Mouse (Mus musculus): ENCODE measurements at regions not wholly inside any gene's neighbourhood (a gene's known extent, or its start where the extent isn't known, plus 50 kb on each side); places are given as distances from the start of the nearest gene placed in this dataset.
"Not testable (repeated sequence)": the region's sequence is repeated elsewhere in the genome, so short reads cannot be mapped to it uniquely, and the experiment has no call there.

DNA sequence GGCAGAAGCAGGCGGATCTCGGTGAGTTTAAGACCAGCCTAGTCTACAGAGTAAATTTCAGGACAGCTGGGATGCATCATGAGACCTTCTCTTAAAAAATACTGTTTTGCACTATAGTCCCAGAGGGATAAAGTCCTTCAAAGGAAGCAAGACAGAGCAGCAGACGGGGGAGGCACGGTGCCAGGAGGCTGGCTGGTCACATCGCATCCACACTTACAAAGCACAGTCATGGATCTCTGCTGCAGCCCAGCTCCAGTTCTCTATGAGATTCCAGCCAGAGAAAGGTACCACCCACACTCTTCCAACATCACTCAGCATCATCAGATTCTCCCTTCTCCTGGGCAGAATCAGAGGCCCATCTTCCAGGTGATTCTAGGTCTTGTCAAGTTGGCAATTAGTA, 144.5 kb upstream of the Bcor start:
- no peak overlapping the region for H3K4me3 ChIP-seq
- no peaks in the 10 kb centered on the region for H3K9me3 ChIP-seq
- no peaks in the 10 kb centered on the region for H3K36me3 ChIP-seq (replicated peaks)
- no peaks in the 10 kb centered on the region for H3K4me1 ChIP-seq
- H3K27ac ChIP-seq: no peak overlapping the region
- H3K27me3 ChIP-seq (ENCODE audit: poor library complexity, severe bottlenecking): peaks cover 65% of the 10 kb centered on the region
- DNase-seq (ENCODE audit: extremely low spot score, low spot score): no peak
- WGBS: 86% methylated on average over 5 of the region's 5 CpGs

DNA sequence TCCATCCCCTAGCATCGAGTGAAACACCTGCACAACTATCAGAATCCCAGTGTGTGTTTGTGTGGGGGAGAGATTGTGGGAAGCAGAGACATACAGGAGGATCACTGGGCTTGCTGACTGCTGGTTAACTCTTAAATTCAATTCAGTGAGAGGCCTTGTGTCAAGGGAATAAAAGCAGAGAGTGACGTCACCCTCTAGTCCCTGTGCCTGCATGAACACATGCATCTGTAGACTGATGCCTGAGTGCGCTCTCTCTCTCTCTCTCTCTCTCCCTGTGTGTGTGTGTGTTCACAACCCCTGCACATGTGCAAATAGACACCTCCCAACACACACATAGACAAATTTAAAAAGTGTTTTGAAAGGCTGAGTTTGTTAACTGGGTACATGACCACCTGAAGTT, 146.8 kb upstream of the Bcor start:
- no peaks in the 10 kb centered on the region for H3K36me3 ChIP-seq (replicated peaks)
- H3K4me1 ChIP-seq: no peaks in the 10 kb centered on the region
- WGBS: 76% methylated on average over 3 of the region's 3 CpGs
- H3K9me3 ChIP-seq: no peaks in the 10 kb centered on the region
- peaks cover 54% of the 10 kb centered on the region for H3K27me3 ChIP-seq (ENCODE audit: poor library complexity, severe bottlenecking)
- no peak for DNase-seq (ENCODE audit: extremely low spot score, low spot score)
- no peak overlapping the region for H3K4me3 ChIP-seq
- no peak overlapping the region for H3K27ac ChIP-seq

DNA sequence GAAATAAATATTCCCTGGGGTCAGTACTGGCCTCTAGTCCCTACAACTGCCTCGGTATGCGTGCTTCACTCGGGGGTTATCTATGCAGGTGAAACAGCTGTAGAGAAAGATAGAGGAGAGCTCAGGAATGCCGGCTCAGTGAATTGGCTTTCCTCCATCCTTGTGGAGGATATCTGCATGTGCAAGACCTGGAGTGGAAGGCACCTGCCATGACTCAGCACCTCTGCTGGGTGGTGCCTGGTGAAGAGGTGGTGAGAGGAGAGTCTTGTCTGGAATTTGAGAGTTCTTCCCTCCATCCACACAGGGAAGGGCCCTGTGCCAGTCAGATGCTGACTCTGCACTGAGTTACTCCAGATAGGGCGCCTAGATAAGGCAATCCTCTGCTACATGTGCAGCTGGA, 152.4 kb upstream of the Bcor start:
- no peak for DNase-seq (ENCODE audit: extremely low spot score, low spot score)
- 85% methylated on average over 5 of the region's 5 CpGs for WGBS
- Histone ChIP-seq H3K27me3 (ENCODE audit: poor library complexity, severe bottlenecking) (peaks cover 38% of the 10 kb centered on the region), H3K4me3 (no peak overlapping the region), H3K27ac (no peak overlapping the region), H3K4me1 (no peaks in the 10 kb centered on the region), H3K36me3 (replicated peaks) (no peaks in the 10 kb centered on the region), H3K9me3 (no peaks in the 10 kb centered on the region)

DNA sequence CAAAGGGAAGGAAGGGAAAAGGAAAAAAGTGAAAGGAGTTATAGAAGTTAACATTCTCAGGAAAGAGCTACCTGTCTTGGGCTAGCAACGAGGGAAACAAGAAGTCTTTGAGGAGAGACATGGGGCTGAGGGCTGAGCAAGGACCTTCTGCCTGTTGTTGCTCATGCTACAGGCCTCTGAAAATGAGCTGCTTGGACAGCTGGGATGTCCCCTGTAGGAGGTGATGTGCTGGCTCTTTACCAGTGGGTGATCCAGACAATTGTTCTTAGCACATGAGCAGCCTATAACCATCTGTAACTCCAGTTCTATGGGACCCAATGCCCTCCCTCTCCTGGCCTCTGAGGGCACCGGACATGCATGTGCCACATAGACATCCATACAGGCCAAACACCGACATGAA, 155.5 kb upstream of the Bcor start:
- no peaks in the 10 kb centered on the region for H3K9me3 ChIP-seq
- H3K4me3 ChIP-seq: no peak overlapping the region
- no peak overlapping the region for H3K27ac ChIP-seq
- no peaks in the 10 kb centered on the region for H3K4me1 ChIP-seq
- WGBS: 88% methylated on average over 3 of the region's 3 CpGs
- DNase-seq (ENCODE audit: extremely low spot score, low spot score): no peak
- H3K36me3 ChIP-seq (replicated peaks): no peaks in the 10 kb centered on the region
- H3K27me3 ChIP-seq (ENCODE audit: poor library complexity, severe bottlenecking): peaks cover 23% of the 10 kb centered on the region

DNA sequence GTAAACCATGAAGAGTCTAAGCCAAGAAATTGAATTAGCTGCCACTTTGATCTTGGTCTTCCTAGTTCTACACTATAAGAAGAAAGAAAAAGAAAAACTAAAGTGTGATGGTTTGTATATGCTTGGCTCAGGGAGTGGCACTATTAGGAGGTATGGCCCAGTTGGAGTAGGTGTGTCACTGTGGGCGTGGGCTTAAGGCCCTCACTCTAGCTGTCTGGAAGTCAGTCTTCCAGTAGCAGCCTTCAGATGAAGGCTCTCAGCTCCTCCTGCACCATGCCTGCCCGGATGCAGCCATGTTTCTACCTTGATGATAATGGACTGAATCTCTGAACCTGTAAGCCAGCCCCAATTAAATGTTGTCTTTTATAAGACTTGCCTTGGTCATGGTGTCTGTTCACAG, 157.3 kb upstream of the Bcor start:
- not testable (repeated sequence) for DNase-seq (ENCODE audit: extremely low spot score, low spot score); H3K27ac ChIP-seq; H3K36me3 ChIP-seq (replicated peaks); H3K4me1 ChIP-seq; H3K9me3 ChIP-seq; H3K4me3 ChIP-seq
- WGBS: 85% methylated on average over 2 of the region's 2 CpGs
- H3K27me3 ChIP-seq (ENCODE audit: poor library complexity, severe bottlenecking): peaks cover 13% of the 10 kb centered on the region

DNA sequence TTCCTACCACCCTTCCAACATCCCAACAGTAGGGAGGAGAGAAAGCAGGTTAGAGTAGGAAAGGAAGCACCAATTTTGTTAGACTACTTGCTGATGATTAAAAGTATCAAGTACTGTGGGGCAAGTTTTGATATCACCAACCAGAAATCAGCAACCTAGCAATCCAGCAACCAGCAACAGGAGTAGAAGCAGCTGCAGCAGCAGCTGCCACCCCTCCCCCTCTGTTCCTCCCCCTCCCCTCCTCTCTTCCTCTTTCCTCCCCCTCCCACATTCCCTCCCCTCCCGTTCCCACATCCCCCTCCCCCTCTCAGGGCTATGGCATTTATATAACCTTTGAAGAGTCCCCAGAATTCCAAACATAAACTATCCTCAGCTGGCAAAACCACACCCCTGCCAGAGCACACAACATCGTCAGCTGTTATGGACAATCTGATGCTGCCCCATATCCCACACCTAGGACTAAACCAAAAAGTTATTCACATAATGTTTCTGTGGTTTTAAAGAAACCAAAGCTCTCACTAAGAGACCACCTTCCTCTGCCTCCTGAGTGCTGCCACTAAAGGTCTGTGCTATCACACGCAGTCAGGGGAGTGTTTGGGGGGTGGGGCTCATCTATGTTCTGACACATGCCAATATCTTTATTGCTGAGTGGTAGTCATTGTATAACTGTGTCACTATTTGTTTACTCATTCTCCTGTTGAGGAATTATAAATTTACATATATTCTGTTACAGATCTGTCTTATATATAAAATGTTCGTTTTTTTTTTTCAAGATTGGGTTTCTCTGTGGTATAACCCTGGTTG, 158.9 kb upstream of the Bcor start:
- Histone ChIP-seq H3K4me3 (no peak overlapping the region), H3K9me3 (no peaks in the 10 kb centered on the region), H3K36me3 (replicated peaks) (no peaks in the 10 kb centered on the region), H3K4me1 (no peaks in the 10 kb centered on the region), H3K27me3 (ENCODE audit: poor library complexity, severe bottlenecking) (peaks cover 14% of the 10 kb centered on the region), H3K27ac (no peak overlapping the region)
- no peak for DNase-seq (ENCODE audit: extremely low spot score, low spot score)
- 61% methylated on average over 4 of the region's 4 CpGs for WGBS

DNA sequence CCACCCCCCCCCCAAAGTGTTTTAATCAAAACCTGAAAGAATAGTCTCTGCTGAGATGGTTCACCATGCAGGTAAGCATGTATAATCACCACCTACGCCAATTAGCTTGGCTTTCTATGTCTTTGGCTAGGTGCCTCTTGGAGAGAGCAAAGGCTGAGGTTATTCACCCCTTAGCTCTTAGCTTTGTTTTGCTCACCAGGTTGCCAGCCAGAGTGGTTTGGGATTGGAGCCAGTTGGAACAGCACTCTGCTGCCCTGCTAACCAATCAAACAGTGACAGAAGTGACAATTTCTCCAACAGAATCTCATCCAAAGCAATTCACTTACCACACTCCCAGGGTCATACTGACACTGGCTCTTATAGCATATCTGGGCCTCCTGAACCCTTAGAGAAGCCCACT, 162.3 kb upstream of the Bcor start:
- Histone ChIP-seq H3K36me3 (replicated peaks) (no peaks in the 10 kb centered on the region), H3K4me1 (no peaks in the 10 kb centered on the region), H3K9me3 (no peaks in the 10 kb centered on the region), H3K27ac (no peak overlapping the region), H3K4me3 (no peak overlapping the region), H3K27me3 (ENCODE audit: poor library complexity, severe bottlenecking) (peaks cover 26% of the 10 kb centered on the region)
- whole genome bisulfite sequencing: 81% methylated on average over 1 of the region's 1 CpGs
- no peak for DNase-seq (ENCODE audit: extremely low spot score, low spot score)

DNA sequence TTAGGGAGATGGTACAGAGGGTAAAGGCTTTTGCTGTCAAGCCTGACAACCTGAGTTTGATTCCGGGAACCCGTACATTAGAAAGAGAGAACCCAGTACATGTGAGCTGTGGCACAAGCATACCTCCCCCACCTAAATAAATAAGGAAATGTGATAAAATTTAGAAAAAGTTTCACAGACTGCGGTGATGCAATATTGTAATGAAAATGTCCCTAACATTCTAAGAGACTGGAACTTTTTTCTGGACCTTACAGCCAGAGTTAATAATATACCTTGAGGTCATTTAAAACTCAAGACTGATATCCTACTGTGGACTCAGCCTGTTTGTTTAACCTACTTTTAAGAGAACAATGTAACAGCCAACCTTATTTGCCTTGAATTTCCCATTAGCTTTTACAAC, 163.1 kb upstream of the Bcor start:
- Histone ChIP-seq H3K36me3 (replicated peaks) (no peaks in the 10 kb centered on the region), H3K9me3 (no peaks in the 10 kb centered on the region), H3K27ac (no peak overlapping the region), H3K27me3 (ENCODE audit: poor library complexity, severe bottlenecking) (peaks cover 26% of the 10 kb centered on the region), H3K4me1 (no peaks in the 10 kb centered on the region), H3K4me3 (no peak overlapping the region)
- WGBS: 95% methylated on average over 3 of the region's 3 CpGs
- DNase-seq (ENCODE audit: extremely low spot score, low spot score): no peak

DNA sequence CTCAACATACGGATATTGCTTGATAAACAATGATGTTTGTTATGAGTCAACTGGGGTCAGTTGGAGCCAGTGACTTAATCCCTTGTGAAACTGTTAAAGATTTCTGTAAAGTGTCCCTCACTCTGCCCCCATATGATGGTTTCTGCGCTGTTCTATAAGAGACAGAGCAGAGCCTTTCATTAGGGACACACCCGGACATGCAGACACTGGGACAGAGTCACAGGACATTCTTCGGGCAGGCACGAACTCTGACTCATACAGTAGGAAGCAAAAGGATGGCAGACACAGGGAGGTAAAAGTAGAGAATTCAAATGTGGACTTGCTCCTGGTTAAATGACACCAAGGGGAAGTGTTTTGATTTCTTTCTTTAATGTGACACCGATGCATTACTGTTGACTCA, 163.7 kb upstream of the Bcor start:
- 91% methylated on average over 6 of the region's 6 CpGs for WGBS
- H3K27ac ChIP-seq: no peak overlapping the region

DNA sequence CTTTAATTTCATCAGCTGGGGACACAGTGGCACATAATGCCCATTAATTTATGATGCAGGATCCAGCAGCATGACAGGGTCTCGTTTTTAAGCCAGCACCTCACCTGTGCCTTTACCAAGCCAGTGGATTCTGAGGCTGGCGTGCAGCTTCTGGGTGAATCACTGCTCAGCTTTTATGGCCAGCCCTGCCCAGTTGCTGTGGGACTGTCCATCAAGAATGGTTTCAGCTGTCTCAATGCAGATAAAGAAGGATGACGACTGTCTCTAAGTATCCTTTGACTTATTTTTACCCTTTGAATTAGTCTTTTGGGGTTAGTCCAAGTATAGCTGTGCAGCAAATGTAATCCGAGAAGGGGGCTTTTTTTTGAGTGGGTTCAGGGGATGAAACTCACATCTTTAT, 167.3 kb upstream of the Bcor start:
- WGBS: 72% methylated on average over 4 of the region's 4 CpGs
- H3K4me3 ChIP-seq: no peak overlapping the region
- H3K27ac ChIP-seq: no peak overlapping the region
- no peak for DNase-seq (ENCODE audit: extremely low spot score, low spot score)
- H3K27me3 ChIP-seq (ENCODE audit: poor library complexity, severe bottlenecking): peaks cover 23% of the 10 kb centered on the region
- H3K4me1 ChIP-seq: no peaks in the 10 kb centered on the region
- H3K36me3 ChIP-seq (replicated peaks): no peaks in the 10 kb centered on the region
- no peaks in the 10 kb centered on the region for H3K9me3 ChIP-seq

More for the DNA sequence above, 163.7 kb upstream of the Bcor start:
- DNase-seq (ENCODE audit: extremely low spot score, low spot score): no peak
- no peaks in the 10 kb centered on the region for H3K4me1 ChIP-seq
- no peaks in the 10 kb centered on the region for H3K9me3 ChIP-seq
- no peaks in the 10 kb centered on the region for H3K36me3 ChIP-seq (replicated peaks)
- H3K4me3 ChIP-seq: no peak overlapping the region
- peaks cover 26% of the 10 kb centered on the region for H3K27me3 ChIP-seq (ENCODE audit: poor library complexity, severe bottlenecking)

DNA sequence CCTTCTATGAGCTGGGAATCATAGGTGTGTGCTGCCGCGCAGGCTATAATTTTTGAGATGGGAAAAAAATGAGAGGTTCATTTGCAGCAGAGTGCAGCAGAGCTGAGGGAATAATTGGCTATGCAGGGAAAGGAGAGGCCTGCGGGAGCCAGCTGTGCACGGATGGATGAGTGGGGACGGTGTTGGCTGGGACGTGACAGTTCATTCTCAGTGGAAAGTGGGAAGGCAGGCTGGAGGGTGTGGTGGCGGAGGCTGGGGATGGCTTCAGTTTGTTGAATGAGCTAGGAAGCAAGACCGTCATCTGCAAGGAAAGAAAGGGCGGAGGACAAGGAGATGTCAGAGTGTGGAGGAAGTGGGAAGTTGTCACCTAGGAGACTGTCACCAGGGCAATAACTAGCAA, 180.4 kb upstream of the Bcor start:
- 88% methylated on average over 9 of the region's 9 CpGs for WGBS
- H3K27me3 ChIP-seq (ENCODE audit: poor library complexity, severe bottlenecking): peaks cover 36% of the 10 kb centered on the region
- no peaks in the 10 kb centered on the region for H3K4me1 ChIP-seq
- no peaks in the 10 kb centered on the region for H3K36me3 ChIP-seq (replicated peaks)
- DNase-seq (ENCODE audit: extremely low spot score, low spot score): no peak
- no peaks in the 10 kb centered on the region for H3K9me3 ChIP-seq
- H3K4me3 ChIP-seq: no peak overlapping the region
- H3K27ac ChIP-seq: no peak overlapping the region

DNA sequence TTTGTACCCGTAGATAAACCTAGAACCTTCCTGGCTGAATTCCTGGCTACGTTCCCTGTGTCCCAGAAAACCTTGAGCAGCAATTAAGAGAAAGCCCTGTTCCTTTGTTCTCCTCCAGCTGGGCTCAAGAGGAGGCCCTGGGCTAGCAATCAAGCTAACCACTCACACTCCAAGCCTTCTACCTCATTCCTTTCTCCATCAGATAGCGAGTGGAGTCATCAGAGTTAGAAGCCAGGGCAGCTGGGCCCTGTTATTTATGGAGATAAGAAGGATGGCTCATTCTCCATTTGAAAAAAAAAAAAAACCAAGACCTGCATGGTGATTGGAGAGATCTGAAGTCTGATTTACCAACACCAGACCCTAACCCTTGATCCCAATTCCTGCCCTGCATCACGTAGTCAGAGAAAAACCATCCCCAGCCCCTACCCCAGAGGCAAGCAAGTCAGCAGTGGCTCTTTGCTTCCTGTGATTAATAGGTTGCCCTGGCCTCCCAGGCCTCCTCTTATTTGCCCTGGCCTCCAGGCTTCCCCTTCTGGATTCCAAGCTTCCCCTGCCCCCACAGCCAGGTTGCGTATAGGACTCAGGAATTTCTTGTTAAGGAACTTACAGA, 181.3 kb upstream of the Bcor start:
- no peak for DNase-seq (ENCODE audit: extremely low spot score, low spot score)
- Histone ChIP-seq H3K4me3 (no peak overlapping the region), H3K9me3 (no peaks in the 10 kb centered on the region), H3K4me1 (no peaks in the 10 kb centered on the region), H3K27ac (no peak overlapping the region), H3K27me3 (ENCODE audit: poor library complexity, severe bottlenecking) (peaks cover 36% of the 10 kb centered on the region), H3K36me3 (replicated peaks) (no peaks in the 10 kb centered on the region)
- 70% methylated on average over 5 of the region's 5 CpGs for WGBS

DNA sequence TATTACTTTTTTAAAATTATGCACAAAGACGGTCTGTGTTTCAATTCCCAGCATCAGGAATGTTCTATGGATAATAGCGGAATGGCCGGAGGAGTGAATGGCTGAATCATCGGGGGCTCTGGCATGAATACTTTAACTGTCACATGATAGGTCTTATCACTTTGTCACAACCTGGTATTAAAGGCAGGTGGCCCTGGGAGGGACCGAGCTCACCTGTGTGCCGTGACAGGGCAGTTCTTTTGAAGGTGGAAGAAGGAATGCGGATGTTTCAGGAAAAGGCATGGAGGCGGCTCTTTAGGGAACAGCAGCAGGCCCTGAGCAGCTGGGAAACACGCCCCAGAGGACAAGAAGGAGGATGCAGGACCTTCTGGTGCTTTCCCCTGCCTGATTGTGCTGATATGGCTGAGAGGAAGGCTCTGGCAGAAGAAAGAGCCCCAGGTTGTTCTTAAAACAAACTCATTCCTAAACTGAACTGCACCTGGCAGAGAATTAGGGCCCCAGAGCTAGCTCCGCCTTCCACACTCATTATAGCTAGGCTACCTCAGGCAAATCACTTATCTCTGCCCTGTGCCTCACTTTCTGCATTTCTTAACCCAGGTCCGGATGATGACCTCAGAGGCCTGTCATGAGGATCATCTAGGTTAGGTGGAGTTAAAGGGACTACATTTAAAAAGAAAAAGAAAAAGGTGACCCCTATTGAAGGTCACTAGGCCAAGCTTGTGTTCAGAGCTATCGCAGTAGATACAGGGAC, 184.8 kb upstream of the Bcor start:
- Histone ChIP-seq H3K9me3 (no peaks in the 10 kb centered on the region), H3K27me3 (ENCODE audit: poor library complexity, severe bottlenecking) (peaks cover 49% of the 10 kb centered on the region), H3K27ac (no peak overlapping the region), H3K4me1 (no peaks in the 10 kb centered on the region), H3K36me3 (replicated peaks) (no peaks in the 10 kb centered on the region), H3K4me3 (no peak overlapping the region)
- no peak for DNase-seq (ENCODE audit: extremely low spot score, low spot score)
- 86% methylated on average over 12 of the region's 12 CpGs for WGBS

Data from forebrain, embryonic 10.5 days (tissue).